Mouse (Mus musculus): ENCODE measurements at regions not wholly inside any gene's neighbourhood (a gene's known extent, or its start where the extent isn't known, plus 50 kb on each side); places are given as distances from the start of the nearest gene placed in this dataset.
A peak's percentile ranks its signal among the peaks of the same experiment; 100 is the strongest.

DNA sequence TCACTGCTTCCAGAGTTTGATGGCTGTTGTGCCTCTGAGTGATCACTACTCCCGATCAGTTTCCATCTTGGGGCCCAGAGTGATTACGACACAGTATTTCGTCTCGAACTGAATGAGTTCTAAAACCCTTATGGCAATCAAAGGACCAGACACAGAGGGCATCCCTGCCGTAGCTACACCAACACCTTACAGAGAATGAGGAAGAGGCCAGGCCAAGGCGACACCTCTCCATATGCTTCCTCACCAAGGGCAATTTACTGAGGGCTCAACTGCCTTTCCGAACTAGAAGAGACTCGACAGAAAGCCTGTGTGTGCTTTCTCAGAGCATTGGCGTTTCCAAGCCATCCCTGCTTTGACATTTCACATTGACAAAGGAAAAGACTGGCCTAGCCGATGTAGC lies 289.8 kb upstream of the G2e3 start:
- no peak for TF ChIP-seq CTCF (IDR thresholded peaks at IDR 0.05)
- Histone ChIP-seq H3K36me3 (ENCODE audit: insufficient read depth, low read length) (no peaks in the 10 kb centered on the region), H3K9me3 (ENCODE audit: low read length) (no peaks in the 10 kb centered on the region), H3K27ac (ENCODE audit: low read depth, low read length) (no peak overlapping the region), H3K27me3 (ENCODE audit: insufficient read depth, low read length) (no peaks in the 10 kb centered on the region), H3K4me1 (ENCODE audit: insufficient read depth, low read length) (no peaks in the 10 kb centered on the region), H3K4me2 (ENCODE audit: low read depth, low read length, poor library complexity, severe bottlenecking) (no peak overlapping the region), H3K9ac (replicated peaks; ENCODE audit: low read length, poor library complexity, severe bottlenecking) (no peak overlapping the region), H3K4me3 (ENCODE audit: low read depth, low read length) (no peak overlapping the region)
- DNase-seq (ENCODE audit: low spot score) (no peak), ATAC-seq (ENCODE audit: low FRiP score) (no peak)
- 72% methylated on average over 10 of the region's 10 CpGs for WGBS

DNA sequence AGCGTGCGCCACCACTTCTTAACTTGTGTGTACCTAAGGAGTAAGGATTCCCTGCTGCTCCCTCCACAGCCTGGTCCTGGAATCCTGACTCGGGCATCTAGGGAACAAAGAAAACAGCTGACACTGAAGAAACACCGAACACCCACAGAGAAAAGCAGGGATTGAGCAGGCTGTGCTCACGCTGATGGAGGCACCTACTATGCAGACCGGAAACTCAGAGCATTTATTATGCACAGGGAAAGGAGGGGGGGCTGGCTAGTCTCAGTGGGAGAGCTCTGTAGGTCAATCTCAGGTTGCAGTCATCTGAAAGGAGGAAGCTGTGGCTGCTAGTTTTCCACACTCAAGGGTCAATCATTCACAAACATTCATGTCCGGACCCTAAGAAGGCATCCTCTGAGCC lies 300.7 kb upstream of the G2e3 start:
- no peaks in the 10 kb centered on the region for H3K9me3 ChIP-seq (ENCODE audit: low read length)
- H3K4me1 ChIP-seq (ENCODE audit: insufficient read depth, low read length), result no peaks in the 10 kb centered on the region
- no peak overlapping the region for H3K9ac ChIP-seq (replicated peaks; ENCODE audit: low read length, poor library complexity, severe bottlenecking)
- no peak overlapping the region for H3K4me3 ChIP-seq (ENCODE audit: low read depth, low read length)
- no peak for TF ChIP-seq CTCF (IDR thresholded peaks at IDR 0.05)
- ATAC-seq (ENCODE audit: low FRiP score), result no peak
- no peak overlapping the region for H3K4me2 ChIP-seq (ENCODE audit: low read depth, low read length, poor library complexity, severe bottlenecking)
- DNase-seq (ENCODE audit: low spot score), result no peak
- no peak overlapping the region for H3K27ac ChIP-seq (ENCODE audit: low read depth, low read length)
- no peaks in the 10 kb centered on the region for H3K36me3 ChIP-seq (ENCODE audit: insufficient read depth, low read length)
- 52% methylated on average over 7 of the region's 7 CpGs for WGBS
- H3K27me3 ChIP-seq (ENCODE audit: insufficient read depth, low read length), result no peaks in the 10 kb centered on the region

- TF ChIP-seq CTCF (IDR thresholded peaks at IDR 0.05), result no peak
- ATAC-seq (ENCODE audit: low FRiP score) (no peak), DNase-seq (ENCODE audit: low spot score) (no peak)
- H3K4me3 ChIP-seq (ENCODE audit: low read depth, low read length), result no peak overlapping the region
- H3K27ac ChIP-seq (ENCODE audit: low read depth, low read length), result no peak overlapping the region
- WGBS, result 44% methylated on average over 9 of the region's 9 CpGs
- no peaks in the 10 kb centered on the region for H3K9me3 ChIP-seq (ENCODE audit: low read length)
- no peaks in the 10 kb centered on the region for H3K27me3 ChIP-seq (ENCODE audit: insufficient read depth, low read length)
- H3K9ac ChIP-seq (replicated peaks; ENCODE audit: low read length, poor library complexity, severe bottlenecking), result no peak overlapping the region
- H3K4me1 ChIP-seq (ENCODE audit: insufficient read depth, low read length), result no peaks in the 10 kb centered on the region
- H3K4me2 ChIP-seq (ENCODE audit: low read depth, low read length, poor library complexity, severe bottlenecking), result no peak overlapping the region
- no peaks in the 10 kb centered on the region for H3K36me3 ChIP-seq (ENCODE audit: insufficient read depth, low read length)
Observed at GRCm38 (mm10) chr12:51045437-51045836, 302.4 kb upstream of the G2e3 start.

DNA sequence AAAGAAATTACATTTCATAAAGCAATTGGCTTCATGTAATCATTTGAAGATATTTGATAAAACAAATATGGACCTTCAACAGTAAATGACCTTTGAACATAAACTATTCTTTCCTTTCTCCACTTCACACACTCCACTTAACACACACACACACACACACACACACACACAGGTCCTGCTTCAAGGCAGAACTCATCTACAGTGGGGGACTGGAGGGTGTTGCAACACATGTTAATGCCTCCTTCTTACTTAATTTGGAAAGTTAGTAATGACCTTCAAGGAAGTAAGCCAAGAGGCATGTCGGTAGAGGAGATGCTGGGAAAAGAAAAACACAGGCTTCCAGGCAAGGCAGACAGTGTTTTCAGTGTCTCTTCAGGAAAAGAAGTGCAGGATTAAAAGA lies 302.8 kb upstream of the G2e3 start:
- H3K36me3 ChIP-seq (ENCODE audit: insufficient read depth, low read length), result no peaks in the 10 kb centered on the region
- H3K4me3 ChIP-seq (ENCODE audit: low read depth, low read length), result no peak overlapping the region
- DNase-seq (ENCODE audit: low spot score) (no peak), ATAC-seq (ENCODE audit: low FRiP score) (no peak)
- no peak overlapping the region for H3K9ac ChIP-seq (replicated peaks; ENCODE audit: low read length, poor library complexity, severe bottlenecking)
- no peaks in the 10 kb centered on the region for H3K4me1 ChIP-seq (ENCODE audit: insufficient read depth, low read length)
- no peak for TF ChIP-seq CTCF (IDR thresholded peaks at IDR 0.05)
- H3K27me3 ChIP-seq (ENCODE audit: insufficient read depth, low read length), result no peaks in the 10 kb centered on the region
- H3K9me3 ChIP-seq (ENCODE audit: low read length), result no peaks in the 10 kb centered on the region
- H3K4me2 ChIP-seq (ENCODE audit: low read depth, low read length, poor library complexity, severe bottlenecking), result no peak overlapping the region
- H3K27ac ChIP-seq (ENCODE audit: low read depth, low read length), result no peak overlapping the region
- WGBS, result 40% methylated on average over 1 of the region's 1 CpGs

GRCm38 (mm10) chr12:51032193-51032592 lies 315.7 kb upstream of the G2e3 start:
- Histone ChIP-seq H3K36me3 (ENCODE audit: insufficient read depth, low read length) (no peaks in the 10 kb centered on the region), H3K9me3 (ENCODE audit: low read length) (no peaks in the 10 kb centered on the region), H3K27ac (ENCODE audit: low read depth, low read length) (no peak overlapping the region), H3K9ac (replicated peaks; ENCODE audit: low read length, poor library complexity, severe bottlenecking) (no peak overlapping the region), H3K27me3 (ENCODE audit: insufficient read depth, low read length) (no peaks in the 10 kb centered on the region), H3K4me1 (ENCODE audit: insufficient read depth, low read length) (peaks cover 5% of the 10 kb centered on the region; the same call in 1 of the 2 replicates), H3K4me3 (ENCODE audit: low read depth, low read length) (no peak overlapping the region), H3K4me2 (ENCODE audit: low read depth, low read length, poor library complexity, severe bottlenecking) (no peak overlapping the region)
- DNase-seq (ENCODE audit: low spot score) (no peak), ATAC-seq (ENCODE audit: low FRiP score) (no peak)
- TF ChIP-seq CTCF (IDR thresholded peaks at IDR 0.05), result no peak
- 71% methylated on average over 2 of the region's 2 CpGs for WGBS

DNA sequence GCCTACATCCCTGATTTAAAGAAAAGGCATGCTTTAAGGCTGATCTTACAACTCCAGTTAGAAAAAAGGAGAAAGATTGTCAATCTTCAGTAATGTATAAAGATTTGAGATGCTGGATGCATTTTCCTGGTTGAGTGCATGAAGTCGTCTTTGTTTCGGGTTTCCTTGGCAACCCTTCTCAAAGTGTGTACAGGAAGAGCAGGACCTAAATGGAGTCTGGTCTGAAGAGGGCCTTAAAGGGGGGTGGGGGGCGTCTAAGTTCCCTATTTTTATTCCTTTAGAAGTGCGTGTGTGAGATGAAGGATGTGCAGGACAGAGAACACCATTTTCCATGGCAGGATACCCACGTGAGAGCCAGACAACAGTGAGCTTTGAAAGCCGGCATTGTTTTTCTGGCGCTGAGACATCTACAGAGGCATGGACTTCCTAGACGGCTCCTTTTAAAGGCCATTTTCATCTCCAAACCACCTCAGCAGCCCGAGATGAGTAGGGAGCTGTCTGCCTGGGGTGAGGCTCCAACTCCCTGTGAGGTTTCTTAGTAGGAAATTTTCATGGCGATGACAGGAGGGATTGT lies 319.2 kb upstream of the G2e3 start:
- 21% methylated on average over 10 of the region's 10 CpGs for WGBS
- Histone ChIP-seq H3K4me3 (ENCODE audit: low read depth, low read length) (no peak overlapping the region), H3K4me2 (ENCODE audit: low read depth, low read length, poor library complexity, severe bottlenecking) (peak overlapping the region; percentile 21), H3K9me3 (ENCODE audit: low read length) (no peaks in the 10 kb centered on the region), H3K27me3 (ENCODE audit: insufficient read depth, low read length) (no peaks in the 10 kb centered on the region), H3K36me3 (ENCODE audit: insufficient read depth, low read length) (no peaks in the 10 kb centered on the region), H3K4me1 (ENCODE audit: insufficient read depth, low read length) (peaks cover 5% of the 10 kb centered on the region; the same call in 1 of the 2 replicates), H3K9ac (replicated peaks; ENCODE audit: low read length, poor library complexity, severe bottlenecking) (no peak overlapping the region), H3K27ac (ENCODE audit: low read depth, low read length) (no peak overlapping the region)
- ATAC-seq (ENCODE audit: low FRiP score), result peak; percentile 68
- peak; percentile 49 for DNase-seq (ENCODE audit: low spot score)
- no peak for TF ChIP-seq CTCF (IDR thresholded peaks at IDR 0.05)

Measured in midbrain, postnatal 0 days (tissue).